Mouse (Mus musculus): ENCODE measurements around the gene Mrpl30.

- TF ChIP-seq GATA1 (IDR thresholded peaks at IDR 0.05; ENCODE audit: low read length) (no peak), TAL1 (IDR thresholded peaks at IDR 0.05; ENCODE audit: low read length) (no peak)
Measured at GRCm38 (mm10) chr1:37865401-37866215, 24.7 kb upstream of the Mrpl30 start.
